Mouse (Mus musculus) lung, postnatal 4 days (tissue): ENCODE data around the gene Gbx1.
A peak's percentile ranks its signal among the peaks of the same experiment; 100 is the strongest.

ENCODE experiments used
- DNase-seq, 2 experiments: peaks; one replicate each; pipeline ENCODE4 v3.0.0; 2021

The Gbx1 gene

GRCm38 (mm10) chr5:24524522-24524921 lies 2.5 kb downstream of the Gbx1 start:
- DNase-seq = no peak

- no peak for DNase-seq
Measured at GRCm38 (mm10) chr5:24523806-24524205, 3.2 kb downstream of the Gbx1 start.

GRCm38 (mm10) chr5:24521366-24521765 lies 5.6 kb downstream of the Gbx1 start:
- no peak for DNase-seq

GRCm38 (mm10) chr5:24512271-24512670 lies 14.7 kb downstream of the Gbx1 start:
- DNase-seq = peak; percentile 46 to 72

- peak in 1 of 2 experiments; percentile 58 for DNase-seq
Measured at GRCm38 (mm10) chr5:24510635-24511034, 16.4 kb downstream of the Gbx1 start.

GRCm38 (mm10) chr5:24508406-24508805 lies 18.6 kb downstream of the Gbx1 start:
- DNase-seq = no peak

- no peak for DNase-seq
Measured at GRCm38 (mm10) chr5:24505513-24505912, 21.5 kb downstream of the Gbx1 start.

- no peak for DNase-seq
Measured at GRCm38 (mm10) chr5:24502786-24503185, 24.2 kb downstream of the Gbx1 start.

GRCm38 (mm10) chr5:24500851-24501250 lies 26.2 kb downstream of the Gbx1 start:
- DNase-seq = no peak

- DNase-seq = no peak
Measured at GRCm38 (mm10) chr5:24499113-24499512, 27.9 kb downstream of the Gbx1 start.

GRCm38 (mm10) chr5:24497526-24497925 lies 29.5 kb downstream of the Gbx1 start:
- no peak for DNase-seq

- DNase-seq = no peak
Measured at GRCm38 (mm10) chr5:24496756-24497155, 30.2 kb downstream of the Gbx1 start.

GRCm38 (mm10) chr5:24495019-24495418 lies 32.0 kb downstream of the Gbx1 start:
- no peak for DNase-seq

- DNase-seq = peak in 1 of 2 experiments; percentile 23
Measured at GRCm38 (mm10) chr5:24492546-24493285, 34.3 kb downstream of the Gbx1 start.

GRCm38 (mm10) chr5:24490413-24490920 lies 36.5 kb downstream of the Gbx1 start:
- no peak for DNase-seq

- no peak for DNase-seq
Measured at GRCm38 (mm10) chr5:24486738-24487137, 40.3 kb downstream of the Gbx1 start.

- DNase-seq = peak; percentile 83 to 88
Measured at GRCm38 (mm10) chr5:24486097-24486496, 40.9 kb downstream of the Gbx1 start.

- DNase-seq = no peak
Measured at GRCm38 (mm10) chr5:24484963-24485362, 42.0 kb downstream of the Gbx1 start.

- DNase-seq = peak; percentile 74 to 76
Measured at GRCm38 (mm10) chr5:24483326-24483725, 43.7 kb downstream of the Gbx1 start.

GRCm38 (mm10) chr5:24482247-24483079 lies 44.5 kb downstream of the Gbx1 start:
- DNase-seq = no peak

GRCm38 (mm10) chr5:24481647-24482046 lies 45.4 kb downstream of the Gbx1 start:
- DNase-seq = peak; percentile 69 to 79

GRCm38 (mm10) chr5:24477909-24478308 lies 49.1 kb downstream of the Gbx1 start:
- no peak for DNase-seq

GRCm38 (mm10) chr5:24475476-24476241 lies 51.3 kb downstream of the Gbx1 start:
- peak; percentile 85 to 95 for DNase-seq
